Mouse (Mus musculus): ENCODE measurements around the gene Pola2.

- TF ChIP-seq CTCF (IDR thresholded peaks at IDR 0.05) (no peak), EP300 (IDR thresholded peaks at IDR 0.05) (no peak)
Observed at GRCm38 (mm10) chr19:5988815-5989452, 24.9 kb upstream of the Pola2 start.

All from lung, postnatal 0 days (tissue).